Mouse (Mus musculus): ENCODE results near the gene Baiap3. TPM values are rescaled to one million over a fixed set of nuclear protein-coding genes. Genes with fewer than 3 reads are reported as not detected.

Baiap3 gene
- 5.7 and 6.2 TPM in 2 replicates for polyA plus RNA-seq (2012; rRNA removed; ENCODE audit: low replicate concordance)

GRCm38 (mm10) chr17:25256140-25256754, at the start of gene Baiap3:
Gene Baiap3, minus strand, starts transcription at chr17:25256364.

GRCm38 (mm10) chr17:25298094-25298493, 41.9 kb upstream of the Baiap3 start, which contains the start of gene Prss34:
Gene Prss34, plus strand, starts transcription at chr17:25298394.

DNA sequence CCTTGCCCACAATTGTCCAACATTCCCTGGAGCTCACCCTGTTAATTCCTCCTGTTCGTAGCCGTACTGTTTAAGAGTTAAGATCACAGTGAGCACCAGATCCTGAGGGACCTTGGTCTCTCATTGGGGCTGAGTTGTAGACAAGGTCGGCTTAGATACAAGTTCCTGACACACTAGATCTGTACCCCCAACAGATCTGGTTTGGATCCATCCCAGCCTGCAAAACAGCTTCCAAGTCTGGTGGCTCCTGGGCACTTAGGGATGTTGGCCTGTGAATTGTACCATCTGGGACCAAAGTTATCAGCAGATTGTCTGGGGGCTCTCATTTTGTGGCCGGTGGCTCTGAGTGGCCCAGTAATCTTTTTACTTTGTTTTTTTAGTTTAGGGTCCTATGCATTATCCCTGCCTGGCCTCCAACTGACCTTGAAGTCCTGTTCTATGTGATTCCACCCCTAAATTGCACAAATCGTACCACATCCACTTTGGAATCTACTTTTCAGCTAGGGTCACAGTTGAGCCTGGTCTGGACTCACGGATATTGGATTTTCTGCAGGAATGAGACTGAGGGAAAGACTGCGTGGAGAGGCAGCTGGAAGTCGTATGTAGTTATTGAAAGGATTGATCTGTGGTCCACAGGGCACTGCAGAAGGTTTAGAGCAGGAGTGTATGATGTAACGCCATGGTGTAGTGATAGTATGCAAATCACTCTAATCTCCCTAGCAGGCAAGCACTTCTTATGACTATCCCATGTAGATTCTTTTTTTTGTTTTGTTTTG, 18.6 kb upstream of the Baiap3 start, which contains the start of gene Ube2i:
Gene Ube2i, minus strand, starts transcription at position 52 of the 776 bp plus-strand sequence.

DNA sequence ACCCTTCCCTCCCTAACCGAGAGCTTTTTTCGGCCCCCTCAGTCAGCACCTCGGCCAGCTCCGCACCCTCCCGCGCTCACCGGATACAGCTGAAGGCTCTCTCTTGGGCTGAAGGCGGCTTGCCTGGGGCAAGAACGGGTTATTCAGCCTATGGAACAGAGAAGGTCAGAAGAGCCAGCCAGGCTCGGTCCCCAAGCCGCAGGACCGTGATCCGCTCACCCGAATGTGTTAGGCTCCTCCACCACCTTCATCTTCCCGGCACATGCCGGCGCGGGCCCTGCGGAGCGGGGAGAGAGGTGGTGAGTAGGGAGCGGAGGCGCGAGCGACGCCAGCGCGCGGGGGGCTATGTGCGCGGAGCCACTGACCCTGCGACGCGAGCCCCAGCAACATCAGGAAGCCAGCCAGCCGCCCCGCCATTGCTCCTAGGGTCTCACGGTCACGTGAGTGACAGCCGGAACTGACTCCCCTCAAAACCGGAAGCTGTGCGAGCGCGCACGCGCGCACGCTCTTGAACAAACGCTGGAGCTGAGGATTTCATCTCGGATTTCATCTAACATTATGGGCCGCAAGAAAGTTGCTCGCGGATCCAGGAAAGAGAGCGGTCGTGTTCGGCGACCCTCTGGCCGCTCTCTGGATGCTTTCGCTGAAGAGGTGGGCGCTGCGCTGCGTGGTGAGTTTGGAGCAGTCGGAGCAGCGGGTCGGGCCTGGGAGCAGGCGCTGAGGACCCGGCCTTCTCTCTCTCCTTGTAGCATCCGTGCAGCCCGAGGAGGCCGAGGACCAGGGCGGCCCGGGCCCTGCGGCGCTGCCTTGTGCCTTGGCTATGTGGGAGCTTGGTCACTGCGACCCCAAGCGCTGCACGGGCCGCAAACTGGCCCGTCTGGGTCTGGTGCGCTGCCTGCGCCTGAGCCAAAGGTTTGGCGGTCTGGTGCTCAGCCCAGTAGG, 16.2 kb downstream of the Baiap3 start, which contains the start of the genes Gnptg and Tsr3:
Gene Gnptg, minus strand, starts transcription at position 430 of the 942 bp plus-strand sequence.
Gene Tsr3, plus strand, starts transcription at position 476 of the 942 bp plus-strand sequence.

Other genes starting within 250 kb of the Baiap3 start
- gene Cramp1l, start 240.6 kb downstream of the Baiap3 start, polyA plus RNA-seq (2012; rRNA removed; ENCODE audit: low replicate concordance), result 18.4 and 29.4 TPM in 2 replicates
- gene Ift140, start 240.3 kb downstream of the Baiap3 start, polyA plus RNA-seq (2012; rRNA removed; ENCODE audit: low replicate concordance), result 14.3 and 23.1 TPM in 2 replicates
- 53.5 and 71.2 TPM in 2 replicates for gene Tmem204, start 172.8 kb downstream of the Baiap3 start, polyA plus RNA-seq (2012; rRNA removed; ENCODE audit: low replicate concordance)
- gene Telo2, start 140.4 kb downstream of the Baiap3 start, polyA plus RNA-seq (2012; rRNA removed; ENCODE audit: low replicate concordance), result 15.3 and 43.8 TPM in 2 replicates
- 0.11 TPM in 1 of 2 replicates, not detected in the other for gene Ptx4, start 135.6 kb downstream of the Baiap3 start, polyA plus RNA-seq (2012; rRNA removed; ENCODE audit: low replicate concordance)
- gene Clcn7, start 123.0 kb downstream of the Baiap3 start, polyA plus RNA-seq (2012; rRNA removed; ENCODE audit: low replicate concordance), result 42.8 and 52.6 TPM in 2 replicates
- 0.04 TPM in 1 of 2 replicates, not detected in the other for gene Ccdc154, start 93.9 kb downstream of the Baiap3 start, polyA plus RNA-seq (2012; rRNA removed; ENCODE audit: low replicate concordance)
- not detected in 2 replicates for gene Gm38655, start 80.9 kb downstream of the Baiap3 start, polyA plus RNA-seq (2012; rRNA removed; ENCODE audit: low replicate concordance)
- gene BC003965, start 71.8 kb downstream of the Baiap3 start, polyA plus RNA-seq (2012; rRNA removed; ENCODE audit: low replicate concordance), result 12.1 and 13.6 TPM in 2 replicates
- gene Unkl, start 68.0 kb downstream of the Baiap3 start, polyA plus RNA-seq (2012; rRNA removed; ENCODE audit: low replicate concordance), result 12.5 and 21.7 TPM in 2 replicates
- 40.8 and 46.8 TPM in 2 replicates for gene Gnptg, start 16.2 kb downstream of the Baiap3 start, polyA plus RNA-seq (2012; rRNA removed; ENCODE audit: low replicate concordance)
- 21.1 and 23.1 TPM in 2 replicates for gene Tsr3, start 16.2 kb downstream of the Baiap3 start, polyA plus RNA-seq (2012; rRNA removed; ENCODE audit: low replicate concordance)
- gene Ube2i, start 18.3 kb upstream of the Baiap3 start, polyA plus RNA-seq (2012; rRNA removed; ENCODE audit: low replicate concordance), result 103 and 196 TPM in 2 replicates
- gene Prss34, start 42.0 kb upstream of the Baiap3 start, polyA plus RNA-seq (2012; rRNA removed; ENCODE audit: low replicate concordance), result 0.09 and 1.2 TPM in 2 replicates
- gene Prss28, start 52.3 kb upstream of the Baiap3 start, polyA plus RNA-seq (2012; rRNA removed; ENCODE audit: low replicate concordance), result not detected in 2 replicates
- gene Prss29, start 62.3 kb upstream of the Baiap3 start, polyA plus RNA-seq (2012; rRNA removed; ENCODE audit: low replicate concordance), result not detected in 2 replicates
- 0.64 and 1.0 TPM in 2 replicates for gene Tpsab1, start 89.2 kb upstream of the Baiap3 start, polyA plus RNA-seq (2012; rRNA removed; ENCODE audit: low replicate concordance)
- gene Tpsb2, start 109.9 kb upstream of the Baiap3 start, polyA plus RNA-seq (2012; rRNA removed; ENCODE audit: low replicate concordance), result 2.8 and 25.6 TPM in 2 replicates
- 0.39 TPM in 1 of 2 replicates, not detected in the other for gene Tpsg1, start 112.9 kb upstream of the Baiap3 start, polyA plus RNA-seq (2012; rRNA removed; ENCODE audit: low replicate concordance)
- gene Cacna1h, start 177.4 kb upstream of the Baiap3 start, polyA plus RNA-seq (2012; rRNA removed; ENCODE audit: low replicate concordance), result 1.9 and 28.2 TPM in 2 replicates
- 0.13 TPM in 1 of 2 replicates, not detected in the other for gene Tekt4, start 198.3 kb upstream of the Baiap3 start, polyA plus RNA-seq (2012; rRNA removed; ENCODE audit: low replicate concordance)
- gene Sstr5, start 240.9 kb upstream of the Baiap3 start, polyA plus RNA-seq (2012; rRNA removed; ENCODE audit: low replicate concordance), result not detected in 2 replicates

Measured in subcutaneous adipose tissue, adult 2 months (tissue).